Mouse (Mus musculus): ENCODE measurements around the gene Depdc1b. TPM values are rescaled to one million over a fixed set of nuclear protein-coding genes. Genes with fewer than 3 reads are reported as not detected.
A peak's percentile ranks its signal among the peaks of the same experiment; 100 is the strongest.

The Depdc1b gene
- polyA plus RNA-seq, 1 experiment from 2014 or later = 5.4 TPM

DNA sequence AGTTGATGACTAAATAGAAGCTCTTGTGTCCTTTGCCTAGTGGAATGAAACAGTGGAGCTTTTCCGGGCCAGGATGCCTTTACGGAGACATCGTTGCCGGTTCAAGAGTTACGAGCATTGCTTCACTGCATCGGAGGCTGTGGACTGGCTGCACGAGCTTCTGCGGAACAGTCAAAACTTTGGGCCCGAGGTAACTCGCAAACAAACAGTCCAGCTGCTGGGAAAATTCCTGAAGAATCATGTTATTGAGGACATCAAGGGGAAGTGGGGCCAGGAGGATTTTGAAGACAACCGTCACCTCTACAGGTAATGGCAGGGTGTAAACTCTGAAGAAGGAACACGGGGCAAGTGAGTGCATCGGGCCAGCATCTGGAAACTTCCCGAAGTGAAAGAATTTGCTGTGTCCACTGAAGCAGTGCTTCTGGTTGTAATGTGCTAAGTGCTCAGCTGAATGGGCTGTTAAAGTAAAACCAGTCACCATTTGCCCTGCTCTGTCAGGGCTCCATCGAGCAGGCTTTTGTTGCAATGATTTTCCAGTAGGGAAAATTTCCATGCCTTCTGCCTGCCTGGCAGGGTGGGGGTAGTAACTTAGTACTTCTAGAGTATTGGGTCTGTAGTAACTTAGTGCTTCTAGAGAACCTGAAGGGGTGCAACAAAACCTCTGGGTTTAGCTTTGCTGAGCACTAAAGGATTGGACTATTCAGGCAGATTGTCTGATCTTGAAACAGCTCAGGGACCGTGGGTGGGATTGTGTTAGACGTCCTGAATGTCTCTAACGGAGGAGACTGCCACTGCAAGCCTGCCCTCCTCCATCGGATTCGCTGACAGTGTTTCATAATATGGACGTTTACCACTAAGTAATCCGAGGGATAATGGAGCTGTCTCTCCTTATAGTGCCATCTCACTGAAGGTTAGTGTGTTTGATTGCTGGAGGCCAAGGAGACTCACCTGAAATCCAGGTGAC, 8.0 kb downstream of the Depdc1b start:
- no peak for ATAC-seq
- no peaks in the 10 kb centered on the region for H3K36me3 ChIP-seq (ENCODE audit: control insufficient read depth, insufficient read depth)
- no peaks in the 10 kb centered on the region for H3K27me3 ChIP-seq (replicated peaks; ENCODE audit: control insufficient read depth, insufficient read depth, low read length)
- H3K4me3 ChIP-seq (replicated peaks; ENCODE audit: low read length) = no peak overlapping the region
- H3K9ac ChIP-seq (replicated peaks; ENCODE audit: low read depth, low read length) = no peak overlapping the region
- H3K27ac ChIP-seq (ENCODE audit: low read length) = no peak overlapping the region
- no peaks in the 10 kb centered on the region for H3K4me1 ChIP-seq (replicated peaks; ENCODE audit: control insufficient read depth, insufficient read depth, low read length)
- no peaks in the 10 kb centered on the region for H3K9me3 ChIP-seq (ENCODE audit: control insufficient read depth, low read length)
- H3K4me2 ChIP-seq (ENCODE audit: low read length) = no peak overlapping the region
- 92% methylated on average over 22 of the region's 22 CpGs for WGBS

DNA sequence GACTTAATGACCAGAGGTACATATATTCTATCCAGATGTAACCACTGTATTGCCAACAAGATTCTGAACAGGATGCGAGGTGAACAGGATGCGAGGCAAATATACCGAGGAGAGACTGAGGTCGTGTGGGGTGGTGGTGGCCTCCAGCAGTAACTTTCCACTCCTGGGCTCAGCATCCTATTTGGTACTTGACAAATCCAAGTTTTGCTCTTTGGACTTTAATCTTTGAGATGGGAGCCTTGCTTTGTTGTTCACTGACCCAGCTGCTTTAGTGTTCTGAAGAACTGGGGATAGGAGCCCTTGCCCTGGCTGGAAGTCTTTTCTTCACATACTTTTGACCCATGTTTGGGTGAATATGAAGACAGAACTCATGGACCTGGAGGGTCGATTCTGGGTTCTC, 9.7 kb downstream of the Depdc1b start:
- ATAC-seq = no peak
- Histone ChIP-seq H3K4me1 (replicated peaks; ENCODE audit: control insufficient read depth, insufficient read depth, low read length) (no peaks in the 10 kb centered on the region), H3K36me3 (ENCODE audit: control insufficient read depth, insufficient read depth) (no peaks in the 10 kb centered on the region), H3K4me3 (replicated peaks; ENCODE audit: low read length) (no peak overlapping the region), H3K4me2 (ENCODE audit: low read length) (no peak overlapping the region), H3K9ac (replicated peaks; ENCODE audit: low read depth, low read length) (no peak overlapping the region), H3K27ac (ENCODE audit: low read length) (no peak overlapping the region), H3K9me3 (ENCODE audit: control insufficient read depth, low read length) (no peaks in the 10 kb centered on the region), H3K27me3 (replicated peaks; ENCODE audit: control insufficient read depth, insufficient read depth, low read length) (no peaks in the 10 kb centered on the region)
- WGBS = 94% methylated on average over 5 of the region's 5 CpGs

DNA sequence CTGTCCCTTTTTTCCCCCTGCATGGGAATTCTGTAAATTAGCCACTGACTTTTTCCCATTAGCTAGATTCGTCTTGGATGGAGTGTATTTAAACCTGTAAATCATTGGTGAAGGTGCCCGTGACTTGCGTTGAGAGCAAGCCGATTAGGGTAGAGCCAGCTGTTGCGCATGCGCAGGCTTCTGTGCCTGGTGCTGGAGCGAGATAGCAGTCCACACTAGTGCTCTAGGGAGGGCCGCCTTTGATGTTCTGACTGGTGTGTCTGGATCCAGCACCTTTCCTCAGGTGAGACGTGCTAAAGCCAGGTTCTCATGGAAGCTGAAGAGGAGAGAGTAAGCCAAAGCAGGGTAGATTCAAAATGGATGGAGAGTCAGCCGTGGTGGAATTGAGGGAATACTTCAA, 10.2 kb downstream of the Depdc1b start:
- 98% methylated on average over 10 of the region's 10 CpGs for WGBS
- ATAC-seq = no peak
- Histone ChIP-seq H3K36me3 (ENCODE audit: control insufficient read depth, insufficient read depth) (no peaks in the 10 kb centered on the region), H3K9me3 (ENCODE audit: control insufficient read depth, low read length) (no peaks in the 10 kb centered on the region), H3K4me3 (replicated peaks; ENCODE audit: low read length) (no peak overlapping the region), H3K4me2 (ENCODE audit: low read length) (no peak overlapping the region), H3K27me3 (replicated peaks; ENCODE audit: control insufficient read depth, insufficient read depth, low read length) (no peaks in the 10 kb centered on the region), H3K27ac (ENCODE audit: low read length) (no peak overlapping the region), H3K9ac (replicated peaks; ENCODE audit: low read depth, low read length) (no peak overlapping the region), H3K4me1 (replicated peaks; ENCODE audit: control insufficient read depth, insufficient read depth, low read length) (no peaks in the 10 kb centered on the region)

DNA sequence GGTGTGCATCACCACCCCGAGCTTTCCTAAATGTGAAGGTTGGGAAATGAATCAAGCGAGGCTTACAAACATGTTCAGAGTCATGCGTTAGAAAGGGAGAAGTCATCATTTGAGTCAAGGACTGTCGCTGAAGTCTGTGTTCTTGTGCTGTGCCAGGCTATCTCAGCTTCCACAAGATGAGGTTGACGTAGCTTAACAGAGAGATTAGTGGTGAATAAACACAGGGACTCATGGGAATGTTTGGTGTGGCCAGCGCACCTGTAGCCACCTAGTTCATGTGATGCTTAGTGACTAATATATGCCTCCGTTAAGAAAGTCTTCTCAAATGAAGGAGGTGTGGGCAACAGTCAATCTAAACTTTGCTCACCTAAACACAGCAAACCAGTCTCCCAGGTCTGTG, 10.9 kb downstream of the Depdc1b start:
- ATAC-seq = no peak
- Histone ChIP-seq H3K27me3 (replicated peaks; ENCODE audit: control insufficient read depth, insufficient read depth, low read length) (no peaks in the 10 kb centered on the region), H3K36me3 (ENCODE audit: control insufficient read depth, insufficient read depth) (no peaks in the 10 kb centered on the region), H3K27ac (ENCODE audit: low read length) (no peak overlapping the region), H3K4me2 (ENCODE audit: low read length) (no peak overlapping the region), H3K4me1 (replicated peaks; ENCODE audit: control insufficient read depth, insufficient read depth, low read length) (no peaks in the 10 kb centered on the region), H3K9ac (replicated peaks; ENCODE audit: low read depth, low read length) (no peak overlapping the region), H3K9me3 (ENCODE audit: control insufficient read depth, low read length) (no peaks in the 10 kb centered on the region), H3K4me3 (replicated peaks; ENCODE audit: low read length) (no peak overlapping the region)
- 92% methylated on average over 7 of the region's 7 CpGs for WGBS

DNA sequence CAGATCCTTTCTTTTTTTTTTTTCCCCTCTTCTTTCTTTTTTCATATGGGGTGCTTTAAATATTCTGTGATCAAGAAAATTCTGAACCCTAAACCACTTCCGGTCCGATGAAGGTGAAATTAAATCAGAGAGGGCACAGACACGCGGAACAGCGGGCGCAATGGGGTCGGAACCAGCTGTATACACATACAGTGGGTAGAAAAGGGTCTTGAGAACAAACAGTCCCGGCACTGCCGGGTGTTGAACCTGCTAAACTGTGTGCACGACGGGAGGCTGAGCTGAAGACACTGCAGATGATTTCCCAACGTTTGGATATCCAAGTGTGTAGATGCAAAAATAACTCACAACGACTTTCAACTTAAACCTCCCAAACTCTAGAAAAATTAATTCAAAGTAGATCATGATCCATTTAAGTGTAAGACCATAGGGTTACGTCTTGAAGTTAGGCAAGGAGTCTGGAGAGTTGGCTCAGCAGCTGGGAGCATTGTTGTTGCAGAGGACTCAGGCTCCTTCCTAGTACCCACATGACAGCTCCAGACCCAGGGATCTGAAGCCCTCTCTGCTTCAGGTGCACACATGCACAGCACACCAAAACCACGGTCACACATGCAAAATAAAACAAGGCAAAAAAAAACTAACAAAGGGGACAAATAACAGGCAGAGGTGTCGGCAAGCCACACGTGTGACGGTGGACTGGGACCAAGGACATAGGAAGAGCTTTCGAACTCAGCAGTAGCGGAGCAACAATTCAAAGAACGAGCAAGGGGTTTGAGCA, 12.5 kb downstream of the Depdc1b start:
- Histone ChIP-seq H3K9ac (replicated peaks; ENCODE audit: low read depth, low read length) (no peak overlapping the region), H3K4me1 (replicated peaks; ENCODE audit: control insufficient read depth, insufficient read depth, low read length) (no peaks in the 10 kb centered on the region), H3K27ac (ENCODE audit: low read length) (no peak overlapping the region; the same call in 1 of the 2 replicates), H3K4me2 (ENCODE audit: low read length) (no peak overlapping the region), H3K27me3 (replicated peaks; ENCODE audit: control insufficient read depth, insufficient read depth, low read length) (no peaks in the 10 kb centered on the region), H3K9me3 (ENCODE audit: control insufficient read depth, low read length) (no peaks in the 10 kb centered on the region), H3K4me3 (replicated peaks; ENCODE audit: low read length) (no peak overlapping the region), H3K36me3 (ENCODE audit: control insufficient read depth, insufficient read depth) (no peaks in the 10 kb centered on the region)
- no peak for ATAC-seq
- 93% methylated on average over 21 of the region's 21 CpGs for WGBS

DNA sequence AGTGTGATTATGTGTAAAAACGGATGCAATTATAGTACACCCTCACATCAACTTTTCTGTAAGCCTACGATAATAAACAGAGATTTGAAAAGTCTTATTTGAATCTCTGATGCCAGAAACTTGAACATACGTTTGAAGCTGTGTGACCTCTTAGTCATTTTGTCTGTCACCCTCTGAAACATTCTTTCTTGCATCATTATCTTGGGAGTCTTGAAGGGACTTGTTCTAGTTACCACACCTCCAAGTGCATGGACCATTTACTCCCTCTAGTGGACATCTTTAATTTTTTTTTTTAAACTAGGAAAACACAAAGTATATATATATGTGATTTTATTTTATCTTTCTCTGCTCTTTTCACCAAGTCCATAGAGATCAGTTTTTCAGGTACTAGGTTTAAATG, 13.6 kb downstream of the Depdc1b start:
- H3K27me3 ChIP-seq (replicated peaks; ENCODE audit: control insufficient read depth, insufficient read depth, low read length) = no peaks in the 10 kb centered on the region
- no peak overlapping the region for H3K27ac ChIP-seq (ENCODE audit: low read length)
- no peaks in the 10 kb centered on the region for H3K4me1 ChIP-seq (replicated peaks; ENCODE audit: control insufficient read depth, insufficient read depth, low read length)
- H3K9me3 ChIP-seq (ENCODE audit: control insufficient read depth, low read length) = no peaks in the 10 kb centered on the region
- 0 out of 2 replicates have a peak, but pooled peaks have one; percentile 31 for ATAC-seq
- no peak overlapping the region for H3K4me2 ChIP-seq (ENCODE audit: low read length)
- WGBS = 67% methylated on average over 3 of the region's 3 CpGs
- no peak overlapping the region for H3K9ac ChIP-seq (replicated peaks; ENCODE audit: low read depth, low read length)
- H3K4me3 ChIP-seq (replicated peaks; ENCODE audit: low read length) = no peak overlapping the region
- H3K36me3 ChIP-seq (ENCODE audit: control insufficient read depth, insufficient read depth) = no peaks in the 10 kb centered on the region

DNA sequence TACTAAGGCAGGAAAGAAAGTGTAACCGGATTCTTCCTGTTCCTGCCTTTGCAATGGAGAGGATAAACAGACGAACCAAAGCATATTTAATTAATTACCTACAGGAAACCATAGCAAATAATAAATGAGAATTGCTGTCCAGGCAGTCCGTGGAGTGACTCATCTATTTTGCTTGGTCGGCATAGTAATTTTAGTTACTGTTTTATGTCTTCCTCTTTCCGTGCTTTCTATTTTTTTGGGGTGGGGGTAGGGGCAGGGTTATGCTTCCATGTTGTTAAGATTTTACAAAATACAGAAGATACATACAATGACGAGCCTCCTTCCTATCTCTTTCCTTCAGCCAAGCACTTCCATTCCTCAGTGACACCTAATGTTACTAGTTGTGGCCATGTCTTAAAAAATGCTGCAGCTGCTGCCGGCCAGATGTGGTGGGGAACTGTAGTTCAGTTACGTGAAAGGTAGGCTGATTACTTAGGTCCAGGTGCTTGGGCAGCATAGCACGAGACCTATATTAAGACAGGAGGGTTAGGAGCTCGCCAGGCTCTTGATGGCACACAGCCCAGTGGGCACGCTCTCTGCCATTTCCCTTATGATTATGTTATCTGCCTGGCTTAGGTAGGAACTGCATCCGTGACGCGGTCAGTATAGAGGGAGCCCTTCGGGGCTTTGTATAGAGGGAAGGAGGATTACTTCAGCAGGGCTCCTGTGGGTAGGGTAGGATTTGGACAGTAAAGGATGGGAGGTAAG, 19.3 kb downstream of the Depdc1b start:
- ATAC-seq = no peak
- no peaks in the 10 kb centered on the region for H3K4me1 ChIP-seq (replicated peaks; ENCODE audit: control insufficient read depth, insufficient read depth, low read length)
- no peak overlapping the region for H3K27ac ChIP-seq (ENCODE audit: low read length)
- no peak overlapping the region for H3K9ac ChIP-seq (replicated peaks; ENCODE audit: low read depth, low read length)
- no peaks in the 10 kb centered on the region for H3K27me3 ChIP-seq (replicated peaks; ENCODE audit: control insufficient read depth, insufficient read depth, low read length)
- WGBS = 92% methylated on average over 15 of the region's 15 CpGs
- no peak overlapping the region for H3K4me3 ChIP-seq (replicated peaks; ENCODE audit: low read length)
- no peak overlapping the region for H3K4me2 ChIP-seq (ENCODE audit: low read length)
- no peaks in the 10 kb centered on the region for H3K36me3 ChIP-seq (ENCODE audit: control insufficient read depth, insufficient read depth)
- no peaks in the 10 kb centered on the region for H3K9me3 ChIP-seq (ENCODE audit: control insufficient read depth, low read length)

DNA sequence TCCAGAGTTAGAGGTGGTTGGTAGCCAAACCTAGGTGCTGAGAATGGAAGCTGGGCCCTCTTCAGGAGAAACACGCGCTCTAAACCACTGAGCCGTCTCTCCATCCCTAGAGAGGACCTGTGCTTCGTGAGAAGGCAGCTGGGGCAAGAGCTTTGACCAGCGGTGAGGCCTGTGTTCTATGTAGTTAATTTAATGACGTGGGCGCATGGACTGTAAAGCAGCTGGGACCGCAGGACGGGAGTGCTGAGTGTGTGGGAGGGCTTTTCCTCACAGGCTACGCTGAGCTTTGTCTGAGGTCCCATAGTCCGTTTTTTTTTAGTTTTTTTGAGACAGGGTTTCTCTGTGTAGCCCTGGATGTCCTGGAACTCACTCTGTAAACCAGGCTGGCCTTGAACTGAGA, 20.1 kb downstream of the Depdc1b start:
- WGBS = 93% methylated on average over 11 of the region's 11 CpGs
- no peak overlapping the region for H3K9ac ChIP-seq (replicated peaks; ENCODE audit: low read depth, low read length)
- no peak overlapping the region for H3K4me3 ChIP-seq (replicated peaks; ENCODE audit: low read length)
- no peak for ATAC-seq
- no peaks in the 10 kb centered on the region for H3K27me3 ChIP-seq (replicated peaks; ENCODE audit: control insufficient read depth, insufficient read depth, low read length)
- no peaks in the 10 kb centered on the region for H3K9me3 ChIP-seq (ENCODE audit: control insufficient read depth, low read length)
- no peaks in the 10 kb centered on the region for H3K36me3 ChIP-seq (ENCODE audit: control insufficient read depth, insufficient read depth)
- H3K4me2 ChIP-seq (ENCODE audit: low read length) = no peak overlapping the region
- no peak overlapping the region for H3K27ac ChIP-seq (ENCODE audit: low read length)
- H3K4me1 ChIP-seq (replicated peaks; ENCODE audit: control insufficient read depth, insufficient read depth, low read length) = no peaks in the 10 kb centered on the region

DNA sequence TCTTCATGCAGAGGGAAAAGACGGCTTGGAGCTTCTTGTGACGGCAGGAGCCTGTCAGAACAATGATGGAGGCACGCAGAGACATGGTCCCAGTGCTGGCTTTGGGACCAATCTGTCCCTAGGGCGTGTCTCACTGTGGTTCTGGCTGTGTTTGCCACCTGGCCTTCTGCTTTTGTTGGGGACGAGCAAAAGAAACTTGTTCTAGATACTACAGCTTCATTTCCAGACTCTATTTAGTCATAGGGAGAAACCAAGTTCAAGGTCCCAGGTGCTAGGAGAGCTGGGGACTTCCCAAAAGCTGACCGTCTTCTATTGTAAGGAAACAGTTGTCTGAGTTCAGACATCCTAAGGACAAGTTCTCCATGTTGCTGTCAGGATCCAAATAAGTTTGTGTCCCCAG, 21.2 kb downstream of the Depdc1b start:
- Histone ChIP-seq H3K9ac (replicated peaks; ENCODE audit: low read depth, low read length) (no peak overlapping the region), H3K9me3 (ENCODE audit: control insufficient read depth, low read length) (no peaks in the 10 kb centered on the region), H3K27me3 (replicated peaks; ENCODE audit: control insufficient read depth, insufficient read depth, low read length) (no peaks in the 10 kb centered on the region), H3K36me3 (ENCODE audit: control insufficient read depth, insufficient read depth) (no peaks in the 10 kb centered on the region), H3K4me2 (ENCODE audit: low read length) (no peak overlapping the region), H3K27ac (ENCODE audit: low read length) (no peak overlapping the region), H3K4me3 (replicated peaks; ENCODE audit: low read length) (no peak overlapping the region), H3K4me1 (replicated peaks; ENCODE audit: control insufficient read depth, insufficient read depth, low read length) (no peaks in the 10 kb centered on the region)
- no peak for ATAC-seq
- 94% methylated on average over 6 of the region's 6 CpGs for WGBS
